Mouse (Mus musculus) MEL (cell line): ENCODE measurements at regions not wholly inside any gene's neighbourhood (a gene's known extent, or its start where the extent isn't known, plus 50 kb on each side); places are given as distances from the start of the nearest gene placed in this dataset.

Experiments used
- CTCF ChIP-seq, 3 experiments: IDR thresholded peaks in 2 of 3; conservative IDR thresholded peaks in 1 of 3; 2 replicates each; pipeline ENCODE4 v1.5.1; 2011 to 2012; ENCODE audit warnings: low read length in 3 of 3, low read depth in 2 of 3, mild to moderate bottlenecking in 2 of 3, improper control_type of control experiment in 1 of 3, inconsistent platforms in 1 of 3, mixed read lengths in 1 of 3, moderate library complexity in 1 of 3; ENCODE audit not compliant: control insufficient read depth in 1 of 3, insufficient read depth in 1 of 3, poor library complexity in 1 of 3, severe bottlenecking in 1 of 3
- E2F4 ChIP-seq: IDR thresholded peaks from 2 replicates; pipeline ENCODE4 v1.6.1; 2011; ENCODE audit warnings: low read depth, low read length, improper control_type of control experiment, borderline replicate concordance
- EP300 ChIP-seq, 2 experiments: IDR thresholded peaks; 2 replicates each; pipeline ENCODE4 v1.6.1; 2011; ENCODE audit warnings: improper control_type of control experiment in 2 of 2, low read length in 2 of 2, low read depth in 1 of 2, mild to moderate bottlenecking in 1 of 2
- MAX ChIP-seq: IDR thresholded peaks from 2 replicates; pipeline ENCODE4 v1.6.1; 2011; ENCODE audit warnings: low read length, improper control_type of control experiment
- MAZ ChIP-seq: IDR thresholded peaks from 2 replicates; pipeline ENCODE4 v1.6.1; 2012; ENCODE audit warnings: low read depth, mild to moderate bottlenecking, inconsistent platforms, low read length, improper control_type of control experiment
- MXI1 ChIP-seq: IDR thresholded peaks from 2 replicates; pipeline ENCODE4 v1.6.1; 2011; ENCODE audit warnings: mild to moderate bottlenecking, low read depth, low read length, improper control_type of control experiment
- POLR2A ChIP-seq, 2 experiments: IDR thresholded peaks; 2 replicates each; pipeline ENCODE4 v1.6.1; 2011 to 2012; ENCODE audit warnings: low read length in 2 of 2, mild to moderate bottlenecking in 2 of 2, control low read depth in 1 of 2, improper control_type of control experiment in 1 of 2, low read depth in 1 of 2, moderate library complexity in 1 of 2; ENCODE audit not compliant: control insufficient read depth in 1 of 2, insufficient read depth in 1 of 2, poor library complexity in 1 of 2
- POLR2AphosphoS2 ChIP-seq: IDR thresholded peaks from 2 replicates; pipeline ENCODE4 v1.6.1; 2011; ENCODE audit warnings: low read length, improper control_type of control experiment
- ZC3H11A ChIP-seq: IDR thresholded peaks from 2 replicates; pipeline ENCODE4 v1.6.1; 2012; ENCODE audit warnings: low read depth, mild to moderate bottlenecking, inconsistent platforms, low read length, improper control_type of control experiment
- ZKSCAN1 ChIP-seq: IDR thresholded peaks from 2 replicates; pipeline ENCODE4 v1.6.1; 2012; ENCODE audit warnings: low read depth, mild to moderate bottlenecking, inconsistent platforms, low read length, improper control_type of control experiment, moderate library complexity
- ZNF384 ChIP-seq: IDR thresholded peaks from 2 replicates; pipeline ENCODE4 v1.6.1; 2012; ENCODE audit warnings: low read depth, mild to moderate bottlenecking, inconsistent platforms, low read length, improper control_type of control experiment

GRCm38 (mm10) chr5:37897501-37897900 lies 73.1 kb upstream of the Msx1 start:
- TF ChIP-seq CTCF (IDR thresholded peaks at IDR 0.05 in 2 of 3, conservative IDR thresholded peaks at IDR 0.05 in 1 of 3; ENCODE audit: control insufficient read depth in 1 of 3, insufficient read depth in 1 of 3, low read depth in 2 of 3, low read length in 3 of 3, poor library complexity in 1 of 3, severe bottlenecking in 1 of 3) (no peak), MXI1 (no peak), MAZ (no peak), POLR2A (IDR thresholded peaks at IDR 0.05; ENCODE audit: control insufficient read depth in 1 of 2, insufficient read depth in 1 of 2, low read depth in 1 of 2, low read length in 2 of 2, poor library complexity in 1 of 2) (no peak), EP300 (IDR thresholded peaks at IDR 0.05; ENCODE audit: low read depth in 1 of 2, low read length in 2 of 2) (no peak), ZNF384 (no peak), POLR2AphosphoS2 (no peak), ZC3H11A (no peak), E2F4 (no peak), ZKSCAN1 (no peak), MAX (no peak)
